Mouse (Mus musculus) forebrain, embryonic 14.5 days (tissue): ENCODE data around the gene Vtn. TPM values are rescaled to one million over a fixed set of nuclear protein-coding genes. Genes with fewer than 3 reads are reported as not detected.
A peak's percentile ranks its signal among the peaks of the same experiment; 100 is the strongest.

ENCODE experiments used
- ATAC-seq: fragments of 200-750 bp; cut with Nextera tagmentation; 2 replicates; pipeline ENCODE4 v1.8.0; 2017; ENCODE audit warnings: mild to moderate bottlenecking, moderate library complexity
- DNase-seq: peaks from one replicate; pipeline ENCODE4 v3.0.0-alpha.2; 2015; ENCODE audit warnings: low spot score
- H3K27ac ChIP-seq: fragments of 300-500 bp; sonication (generic); 2 replicates; pipeline ENCODE4 v1.5.1; 2014; ENCODE audit warnings: low read depth, mild to moderate bottlenecking, control low read depth, low read length, moderate library complexity
- H3K27me3 ChIP-seq: fragments of 300-500 bp; sonication (generic); replicated peaks from 2 replicates; pipeline ENCODE4 v1.6.1; 2014; ENCODE audit warnings: low read length, control low read depth, mixed read lengths; ENCODE audit not compliant: control insufficient read depth, insufficient read depth
- H3K36me3 ChIP-seq: fragments of 300-500 bp; sonication (generic); 2 replicates; pipeline ENCODE4 v1.6.1; 2014; ENCODE audit warnings: low read length, control low read depth; ENCODE audit not compliant: control insufficient read depth, insufficient read depth
- H3K4me1 ChIP-seq: fragments of 300-500 bp; sonication (generic); 2 replicates; pipeline ENCODE4 v1.6.1; 2014; ENCODE audit warnings: antibody characterized with exemption, low read length, control low read depth; ENCODE audit not compliant: control insufficient read depth, insufficient read depth
- H3K4me2 ChIP-seq: fragments of 300-500 bp; sonication (generic); 2 replicates; pipeline ENCODE4 v1.6.1; 2014; ENCODE audit warnings: mild to moderate bottlenecking, control low read depth, low read length
- H3K4me3 ChIP-seq: fragments of 300-500 bp; sonication (generic); 2 replicates; pipeline ENCODE4 v1.5.1; 2014; ENCODE audit warnings: low read depth, low read length, control low read depth
- H3K9ac ChIP-seq: fragments of 300-500 bp; sonication (generic); 2 replicates; pipeline ENCODE4 v1.6.1; 2014; ENCODE audit warnings: mild to moderate bottlenecking, low read length, control low read depth, moderate library complexity
- H3K9me3 ChIP-seq: fragments of 300-500 bp; sonication (generic); replicated peaks from 2 replicates; pipeline ENCODE4 v1.6.1; 2016; ENCODE audit warnings: low read length, control low read depth, mixed read lengths; ENCODE audit not compliant: control insufficient read depth
- WGBS: fragments of 180-500 bp; shearing (Covaris S2); extraction: QIAGEN DNeasy Blood & Tissue Kit; methylation state at CpG from one replicate; pipeline ENCODE4 v1.1.7; 2014; 5-methylcytosine and 5-hydroxymethylcytosine counted together
- polyA plus RNA-seq: library from polyadenylated mRNA; unstranded; fragments of >200 nt; fragmentation: Nextera tagmentation; extraction: Ambion mirVana; gene quantifications from 2 replicates; pipeline ENCODE4 v1.2.1, GENCODE M21; 2014

Gene Vtn
- polyA plus RNA-seq, 1 experiment from 2014 or later = 88.4 TPM

GRCm38 (mm10) chr11:78488168-78488567 is 10.7 kb upstream of the Vtn start:
- Histone ChIP-seq H3K4me3 (no peak overlapping the region), H3K9ac (no peak overlapping the region), H3K4me2 (no peak overlapping the region), H3K4me1 (peaks cover 10% of the 10 kb centered on the region), H3K27ac (no peak overlapping the region), H3K27me3 (peaks cover 5% of the 10 kb centered on the region; the same call in 1 of the 2 replicates), H3K9me3 (no peaks in the 10 kb centered on the region), H3K36me3 (peaks cover 37% of the 10 kb centered on the region)
- ATAC-seq (peak; percentile 32; the same call in 1 of the 2 replicates), DNase-seq (peak; percentile 85)
- WGBS = 3% methylated on average over 8 of the region's 8 CpGs

GRCm38 (mm10) chr11:78490781-78491241 is 8.1 kb upstream of the Vtn start:
- peak; percentile 75 for ATAC-seq

DNA sequence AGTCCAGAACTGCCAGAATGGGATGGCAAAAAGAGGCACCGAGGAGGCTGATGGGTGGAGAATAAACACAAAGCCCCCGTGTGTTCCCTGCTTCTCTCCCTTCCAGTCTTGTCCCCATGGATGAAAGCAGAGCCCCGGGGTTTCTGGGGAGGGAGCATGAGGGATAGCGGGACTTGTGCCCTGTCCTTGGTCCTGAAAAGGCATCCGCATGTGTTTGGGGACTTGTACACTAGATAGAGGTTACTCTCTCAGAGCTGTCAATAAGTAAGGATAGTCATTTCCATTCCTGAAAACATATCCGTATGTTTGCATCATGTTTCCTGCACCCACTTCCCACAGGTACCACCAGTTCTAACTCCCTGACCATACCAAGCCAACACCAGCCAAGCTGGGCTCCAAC is 3.0 kb upstream of the Vtn start:
- 7% methylated on average over 6 of the region's 6 CpGs for WGBS

More at GRCm38 (mm10) chr11:78490781-78491241, 8.1 kb upstream of the Vtn start:
- Histone ChIP-seq H3K9ac (peak overlapping the region; percentile 43; the same call in 1 of the 2 replicates), H3K4me3 (peak overlapping the region; percentile 27), H3K9me3 (no peaks in the 10 kb centered on the region), H3K4me1 (peaks cover 12% of the 10 kb centered on the region), H3K27me3 (peaks cover 5% of the 10 kb centered on the region; the same call in 1 of the 2 replicates), H3K27ac (no peak overlapping the region), H3K36me3 (peaks cover 22% of the 10 kb centered on the region), H3K4me2 (peak overlapping the region; percentile 50)
- DNase-seq = peak; percentile 73
- WGBS = 11% methylated on average over 48 of the region's 48 CpGs

DNA sequence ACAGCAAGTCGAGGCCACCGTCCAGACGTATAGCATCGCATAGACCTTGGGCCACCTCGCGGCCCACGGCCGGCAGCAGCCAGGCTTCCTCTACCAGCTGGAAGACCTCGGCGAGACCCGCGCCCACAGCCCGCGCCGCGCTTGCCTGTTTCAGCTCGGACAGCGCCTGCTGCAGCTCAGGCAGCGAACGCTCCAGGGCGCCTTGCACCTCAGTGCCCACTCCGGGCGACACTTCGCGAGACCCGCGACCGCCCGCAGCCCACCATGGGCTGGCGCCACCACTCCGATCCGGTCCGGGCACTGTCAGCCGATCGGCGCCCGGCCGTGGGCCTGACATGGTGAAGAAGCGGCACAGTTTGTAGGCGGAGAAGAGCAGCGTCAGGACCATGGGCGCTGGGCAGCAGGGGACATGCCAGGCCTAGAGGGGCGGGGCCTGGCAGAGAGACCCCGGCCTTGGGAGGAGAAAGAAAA is 1.8 kb upstream of the Vtn start:
- peak overlapping the region; percentile 91 for H3K27ac ChIP-seq
- DNase-seq (no peak), ATAC-seq (peak; percentile 75)
- H3K4me1 ChIP-seq = peaks cover 12% of the 10 kb centered on the region
- no peaks in the 10 kb centered on the region for H3K9me3 ChIP-seq
- H3K4me3 ChIP-seq = peak overlapping the region; percentile 87
- H3K36me3 ChIP-seq = no peaks in the 10 kb centered on the region
- peak overlapping the region; percentile 92 for H3K9ac ChIP-seq
- no peaks in the 10 kb centered on the region for H3K27me3 ChIP-seq
- H3K4me2 ChIP-seq = peak overlapping the region; percentile 82
- under 1% methylated on average over 44 of the region's 44 CpGs for WGBS

More for the DNA sequence above, 3.0 kb upstream of the Vtn start:
- peak overlapping the region; percentile 92; the same call in 1 of the 2 replicates for H3K9ac ChIP-seq
- H3K4me1 ChIP-seq = peaks cover 15% of the 10 kb centered on the region
- H3K4me2 ChIP-seq = peak overlapping the region; percentile 82
- ATAC-seq (no peak), DNase-seq (peak; percentile 28)
- H3K27ac ChIP-seq = no peak overlapping the region
- no peaks in the 10 kb centered on the region for H3K36me3 ChIP-seq
- H3K27me3 ChIP-seq = no peaks in the 10 kb centered on the region; the same call in 1 of the 2 replicates
- no peaks in the 10 kb centered on the region for H3K9me3 ChIP-seq
- H3K4me3 ChIP-seq = peak overlapping the region; percentile 87

DNA sequence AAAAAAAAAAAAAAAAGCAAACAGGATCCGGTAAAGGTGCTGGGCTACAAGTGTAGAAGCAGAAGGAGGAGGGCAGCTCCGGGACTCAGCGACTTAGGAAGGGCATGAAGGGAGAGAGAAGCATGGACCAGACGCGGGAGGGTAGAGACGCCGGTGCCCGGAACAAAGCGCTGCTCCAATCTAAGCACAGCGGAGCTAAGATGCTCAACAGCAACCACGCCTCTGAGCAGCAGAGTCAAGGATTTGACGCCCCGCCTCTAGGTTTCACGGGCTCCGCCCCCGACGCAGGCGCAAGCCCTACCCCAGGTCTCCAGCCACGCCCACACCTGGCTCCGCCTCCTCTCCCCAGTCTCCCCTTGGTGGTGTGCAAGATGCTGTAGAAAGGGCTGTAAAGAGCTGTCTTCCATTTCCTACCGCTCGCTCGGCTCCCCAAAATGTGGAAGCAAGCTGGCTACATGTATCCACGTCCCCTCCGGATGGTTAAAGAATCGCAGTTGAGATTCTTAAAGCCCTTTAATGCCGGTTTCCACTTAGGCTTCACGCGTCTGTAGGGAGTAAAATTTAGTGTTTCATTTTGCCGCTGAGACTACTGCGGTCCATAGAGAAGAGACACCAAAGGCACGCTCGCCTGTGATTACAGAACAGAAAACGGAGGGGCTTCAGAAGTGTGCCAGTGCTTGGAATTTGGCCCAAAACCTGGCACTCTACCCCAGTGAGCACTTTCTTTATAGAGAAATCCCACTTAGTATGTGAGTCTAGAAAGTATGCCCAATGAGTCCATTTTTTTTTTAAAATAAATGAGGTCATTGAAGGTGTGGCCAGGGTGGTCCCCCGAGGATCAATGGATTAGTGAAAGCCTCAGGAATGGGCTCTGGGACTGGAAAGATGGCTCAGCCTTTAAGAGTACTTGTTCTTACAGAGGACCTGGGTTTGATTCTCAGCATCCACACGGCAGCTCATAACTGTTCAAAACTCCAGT is 1.1 kb upstream of the Vtn start, which contains the start of gene Sarm1:
Gene Sarm1, minus strand, starts transcription at position 211 of the 979 bp plus-strand sequence.
- ATAC-seq (peak; percentile 97), DNase-seq (peak; percentile 99)
- no peaks in the 10 kb centered on the region for H3K36me3 ChIP-seq
- peak within 1 kb of the TSS; percentile 87 for H3K4me3 ChIP-seq
- 3% methylated on average over 36 of the region's 36 CpGs for WGBS
- peaks cover 12% of the 10 kb centered on the region for H3K4me1 ChIP-seq
- H3K27ac ChIP-seq = peak within 1 kb of the TSS; percentile 91
- peak within 1 kb of the TSS; percentile 82 for H3K4me2 ChIP-seq
- no peaks in the 10 kb centered on the region for H3K9me3 ChIP-seq
- H3K9ac ChIP-seq = peak within 1 kb of the TSS; percentile 92
- no peaks in the 10 kb centered on the region for H3K27me3 ChIP-seq

GRCm38 (mm10) chr11:78499543-78499942 is 652 bp downstream of the Vtn start:
- 51% methylated on average over 16 of the region's 16 CpGs for WGBS
- DNase-seq (no peak), ATAC-seq (no peak)
- H3K4me2 ChIP-seq = no peak overlapping the region
- H3K4me3 ChIP-seq = no peak overlapping the region
- no peak overlapping the region for H3K9ac ChIP-seq
- no peaks in the 10 kb centered on the region for H3K36me3 ChIP-seq
- H3K9me3 ChIP-seq = no peaks in the 10 kb centered on the region
- no peak overlapping the region for H3K27ac ChIP-seq
- H3K27me3 ChIP-seq = no peaks in the 10 kb centered on the region
- peaks cover 12% of the 10 kb centered on the region for H3K4me1 ChIP-seq

DNA sequence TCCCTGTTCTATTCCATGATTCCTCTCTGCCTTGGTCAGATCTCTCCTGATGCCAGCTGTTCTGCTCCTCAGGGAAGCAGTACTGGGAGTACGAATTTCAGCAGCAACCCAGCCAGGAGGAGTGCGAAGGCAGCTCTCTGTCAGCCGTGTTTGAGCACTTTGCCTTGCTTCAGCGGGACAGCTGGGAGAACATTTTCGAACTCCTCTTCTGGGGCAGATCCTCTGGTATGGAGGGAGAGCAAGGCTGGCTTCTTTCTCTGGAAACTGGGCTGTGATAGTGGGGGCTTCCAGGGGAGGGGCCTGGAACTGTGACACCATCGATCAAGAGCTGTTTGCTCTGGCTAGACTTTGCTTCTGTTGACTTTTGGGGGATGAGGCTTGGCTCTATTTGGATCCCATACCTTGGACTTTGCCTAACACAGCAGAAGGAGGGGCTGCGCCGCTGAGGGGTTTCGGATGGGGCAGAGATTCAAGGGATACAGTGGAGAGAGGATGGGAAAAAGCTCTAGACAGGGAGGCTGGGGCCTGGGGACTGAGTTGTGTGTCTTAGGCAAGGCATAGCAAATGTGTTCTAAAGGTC is 1.8 kb downstream of the Vtn start:
- no peak for ATAC-seq
- H3K4me3 ChIP-seq = no peak overlapping the region
- H3K27ac ChIP-seq = no peak overlapping the region
- no peaks in the 10 kb centered on the region for H3K27me3 ChIP-seq
- no peak overlapping the region for H3K9ac ChIP-seq
- 73% methylated on average over 9 of the region's 9 CpGs for WGBS
- peaks cover 10% of the 10 kb centered on the region for H3K4me1 ChIP-seq
- DNase-seq = no peak
- H3K9me3 ChIP-seq = no peaks in the 10 kb centered on the region
- H3K36me3 ChIP-seq = peaks cover 7% of the 10 kb centered on the region
- H3K4me2 ChIP-seq = no peak overlapping the region

- peaks cover 2% of the 10 kb centered on the region; the same call in 1 of the 2 replicates for H3K4me1 ChIP-seq
- no peaks in the 10 kb centered on the region for H3K9me3 ChIP-seq
- H3K27me3 ChIP-seq = no peaks in the 10 kb centered on the region
- H3K27ac ChIP-seq = no peak overlapping the region
- no peak for ATAC-seq
- H3K9ac ChIP-seq = no peak overlapping the region
- 83% methylated on average over 20 of the region's 20 CpGs for WGBS
- DNase-seq = no peak
- no peak overlapping the region for H3K4me3 ChIP-seq
- no peak overlapping the region for H3K4me2 ChIP-seq
- H3K36me3 ChIP-seq = peaks cover 15% of the 10 kb centered on the region
Measured at GRCm38 (mm10) chr11:78501529-78501928, 2.6 kb downstream of the Vtn start.
